Mouse (Mus musculus) macrophage (primary cell): ENCODE measurements around the gene Plekhb2. TPM values are rescaled to one million over a fixed set of nuclear protein-coding genes. Genes with fewer than 3 reads are reported as not detected.
A peak's percentile ranks its signal among the peaks of the same experiment; 100 is the strongest.

Experiments used
- H3K27ac ChIP-seq: fragments of 350-480 bp; formaldehyde crosslinking; 2 replicates; pipeline ENCODE4 v1.9.0; 2021
- H3K36me3 ChIP-seq: fragments of 350-480 bp; formaldehyde crosslinking; 2 replicates; pipeline ENCODE4 v1.9.0; 2021; ENCODE audit errors: inconsistent target
- H3K4me3 ChIP-seq: fragments of 350-480 bp; formaldehyde crosslinking; 2 replicates; pipeline ENCODE4 v1.9.0; 2021; ENCODE audit errors: inconsistent target
- H3K79me2 ChIP-seq: fragments of 350-480 bp; formaldehyde crosslinking; 2 replicates; pipeline ENCODE4 v1.9.0; 2021; ENCODE audit errors: inconsistent target
- WGBS: methylation state at CpG from one replicate; pipeline ENCODE4 v1.1.7; 2026; ENCODE audit warnings: inconsistent platforms; ENCODE audit not compliant: missing documents; 5-methylcytosine and 5-hydroxymethylcytosine counted together
- polyA plus RNA-seq: library from polyadenylated mRNA; stranded (reverse); fragments of 250-400 nt; gene quantifications from 3 replicates; pipeline ENCODE4 v1.2.4, GENCODE M21; 2018; ENCODE audit warnings: inconsistent platforms

The Plekhb2 gene
- polyA plus RNA-seq, 1 experiment from 2014 or later, result 93.5 TPM

DNA sequence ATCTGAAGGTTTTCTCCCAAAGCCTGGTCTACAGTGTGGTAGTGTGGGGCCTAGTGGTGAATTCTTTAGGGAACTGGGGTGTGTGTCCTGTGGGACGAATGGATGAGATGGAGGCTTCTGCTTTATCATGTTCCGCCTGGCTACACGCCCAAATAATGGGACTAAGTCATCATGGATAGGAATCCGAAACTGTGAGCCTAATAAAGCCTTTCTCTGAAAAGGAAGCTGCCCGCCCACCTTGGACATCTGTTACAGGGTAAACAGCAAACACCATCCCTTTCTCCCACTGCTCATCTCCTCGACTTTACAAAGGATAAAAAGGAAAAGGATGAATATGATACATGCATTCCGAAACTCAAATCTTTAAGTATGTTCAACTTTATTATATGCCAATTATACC is 27.8 kb upstream of the Plekhb2 start:
- H3K36me3 ChIP-seq, result peaks cover 46% of the 10 kb centered on the region
- H3K4me3 ChIP-seq, result no peak overlapping the region
- H3K79me2 ChIP-seq, result peaks cover 100% of the 10 kb centered on the region
- WGBS, result 97% methylated on average over 6 of the region's 7 CpGs
- H3K27ac ChIP-seq, result peak overlapping the region; percentile 7; the same call in 1 of the 2 replicates

DNA sequence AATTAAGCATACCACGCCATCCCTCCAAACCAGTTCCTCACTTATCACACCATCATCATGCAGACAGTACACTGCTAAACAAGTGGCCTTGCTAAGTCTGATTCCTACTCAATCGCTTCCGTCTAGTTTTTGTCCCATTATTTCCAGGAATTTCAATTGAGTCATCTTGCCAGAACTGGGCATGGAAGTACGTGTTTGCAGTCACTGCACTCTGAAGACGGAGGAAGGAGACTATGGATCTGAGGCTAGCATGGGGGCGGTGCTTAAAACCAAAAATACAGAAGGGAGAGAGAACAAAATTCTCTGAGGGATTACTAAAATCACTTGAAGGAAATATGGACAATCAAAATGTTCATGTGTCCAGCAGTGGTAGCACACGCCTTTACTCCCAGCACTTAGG is 27.0 kb upstream of the Plekhb2 start:
- peaks cover 100% of the 10 kb centered on the region for H3K79me2 ChIP-seq

DNA sequence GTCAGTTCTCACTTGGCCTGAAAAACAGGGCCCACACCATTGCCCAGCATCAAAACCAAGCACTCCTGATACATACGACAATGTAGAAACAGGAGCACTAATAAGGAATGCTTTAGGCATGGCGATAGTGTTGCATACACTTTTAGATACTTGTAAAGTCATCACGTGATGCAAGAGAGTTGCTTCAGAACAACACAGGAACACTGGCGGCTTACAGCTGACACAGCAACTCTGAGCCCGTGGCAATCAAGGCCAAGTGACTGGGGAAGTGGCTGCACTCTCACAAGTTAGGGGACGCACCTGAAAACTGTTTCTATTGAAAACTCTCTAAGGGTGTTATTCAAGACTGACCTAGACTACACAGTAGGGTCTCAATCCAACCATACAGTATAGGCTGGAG is 26.4 kb upstream of the Plekhb2 start:
- H3K36me3 ChIP-seq, result peaks cover 32% of the 10 kb centered on the region
- WGBS, result 33% methylated on average over 6 of the region's 6 CpGs
- H3K27ac ChIP-seq, result peak overlapping the region; percentile 63
- H3K79me2 ChIP-seq, result peaks cover 96% of the 10 kb centered on the region
- H3K4me3 ChIP-seq, result no peak overlapping the region

More for the DNA sequence above, 27.0 kb upstream of the Plekhb2 start:
- WGBS, result 92% methylated on average over 7 of the region's 7 CpGs
- H3K36me3 ChIP-seq, result peaks cover 39% of the 10 kb centered on the region
- H3K4me3 ChIP-seq, result no peak overlapping the region
- peak overlapping the region; percentile 63 for H3K27ac ChIP-seq

DNA sequence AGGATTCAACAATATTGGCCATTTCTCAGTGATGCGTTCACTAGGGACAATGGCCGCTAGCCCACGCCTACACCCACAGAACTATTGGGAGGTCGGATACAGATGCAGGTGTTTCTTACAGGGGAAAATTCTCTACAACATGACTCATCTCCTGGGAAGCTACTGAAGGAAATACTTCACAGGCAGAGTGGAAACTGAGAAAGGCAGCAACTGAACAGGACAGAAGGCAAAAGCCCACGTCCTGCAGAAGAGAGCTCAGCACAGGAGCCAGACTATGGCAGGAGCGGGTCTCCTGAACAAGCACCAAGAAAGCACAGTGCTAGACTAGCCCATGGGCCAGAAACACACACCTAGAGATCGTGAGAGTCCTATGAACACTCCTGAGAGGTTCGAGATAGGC is 25.6 kb upstream of the Plekhb2 start:
- Histone ChIP-seq H3K4me3 (no peak overlapping the region), H3K36me3 (peaks cover 24% of the 10 kb centered on the region), H3K79me2 (peaks cover 96% of the 10 kb centered on the region), H3K27ac (peak overlapping the region; percentile 33; the same call in 1 of the 2 replicates)
- WGBS, result 94% methylated on average over 8 of the region's 8 CpGs

DNA sequence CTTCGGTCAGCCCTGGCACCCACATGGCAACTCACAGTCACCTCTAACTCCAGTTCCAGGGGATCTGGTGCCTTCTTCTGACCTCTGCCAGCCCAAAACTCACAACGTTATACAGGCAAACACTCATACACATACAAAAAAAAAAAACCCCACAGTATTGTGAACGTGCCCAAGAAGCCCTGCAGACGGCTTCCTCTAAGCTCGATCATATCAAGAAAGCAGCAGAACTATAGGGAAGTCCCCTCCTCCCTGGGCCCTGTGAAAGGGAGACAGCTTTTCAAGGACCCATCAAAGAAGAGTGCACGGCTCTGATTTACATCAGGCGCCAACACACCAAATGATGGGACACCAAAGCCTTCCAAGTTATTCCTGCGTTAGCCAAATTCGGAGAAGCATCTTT is 23.9 kb upstream of the Plekhb2 start:
- WGBS, result 76% methylated on average over 9 of the region's 9 CpGs
- no peak overlapping the region for H3K4me3 ChIP-seq
- peaks cover 96% of the 10 kb centered on the region for H3K79me2 ChIP-seq
- H3K36me3 ChIP-seq, result peaks cover 11% of the 10 kb centered on the region; the same call in 1 of the 2 replicates
- no peak overlapping the region for H3K27ac ChIP-seq

DNA sequence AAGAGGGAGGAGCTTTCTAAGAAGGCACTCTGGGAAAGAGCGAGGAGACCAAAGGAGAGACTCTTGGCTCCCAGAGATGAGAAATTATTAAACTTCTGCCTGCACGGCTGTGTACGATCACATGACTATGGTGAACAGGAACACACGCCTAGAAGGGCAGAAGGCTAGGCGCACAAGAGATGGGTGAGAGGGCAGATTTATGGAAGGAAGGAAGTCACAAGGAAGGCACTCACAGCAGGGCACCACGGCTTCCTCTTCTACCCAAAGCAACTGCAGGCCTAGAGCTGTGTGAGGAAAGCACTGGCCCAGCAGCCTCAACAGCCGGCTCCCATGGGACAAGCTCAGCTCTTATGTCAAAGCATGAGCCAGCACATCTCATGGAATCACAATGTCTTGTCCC is 21.9 kb upstream of the Plekhb2 start:
- no peak overlapping the region for H3K4me3 ChIP-seq
- H3K79me2 ChIP-seq, result peaks cover 96% of the 10 kb centered on the region
- peaks cover 6% of the 10 kb centered on the region; the same call in 1 of the 2 replicates for H3K36me3 ChIP-seq
- H3K27ac ChIP-seq, result peak overlapping the region; percentile 73
- WGBS, result 22% methylated on average over 7 of the region's 7 CpGs

DNA sequence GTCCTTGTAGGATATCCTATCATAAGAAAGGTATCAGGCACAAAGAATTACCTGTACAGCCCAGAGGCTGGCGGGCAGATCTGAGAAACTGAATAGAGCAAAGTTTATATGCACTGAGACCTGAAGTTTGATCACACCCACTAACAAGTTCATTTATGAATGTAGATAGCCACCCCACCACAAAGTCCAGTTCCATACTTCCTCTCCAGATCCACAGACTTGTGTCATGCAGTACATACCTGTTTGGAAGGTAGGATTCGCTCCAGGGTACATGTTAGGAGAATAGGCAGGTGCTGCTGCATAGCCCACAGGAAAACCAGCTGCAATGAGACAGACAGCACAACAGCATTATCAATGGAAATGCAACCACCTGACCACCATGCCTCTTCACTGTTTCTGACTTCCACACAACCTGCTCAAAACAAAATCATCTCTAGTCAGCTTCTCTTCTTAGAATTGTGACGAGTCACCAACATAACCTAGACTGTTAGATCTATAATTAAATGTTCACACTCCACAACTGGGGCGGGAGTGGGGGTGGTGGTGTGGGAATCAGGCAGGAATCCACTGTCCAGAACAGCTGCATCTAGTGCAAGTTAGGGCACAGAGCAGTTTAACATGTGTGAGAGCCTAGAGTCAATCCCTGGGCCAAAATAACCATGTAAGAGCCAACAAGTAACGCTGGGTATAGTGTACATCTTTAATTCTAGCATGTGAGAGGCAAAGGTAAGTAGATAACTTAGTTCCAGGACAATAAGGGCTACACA is 21.1 kb upstream of the Plekhb2 start:
- Histone ChIP-seq H3K36me3 (peaks cover 6% of the 10 kb centered on the region; the same call in 1 of the 2 replicates), H3K27ac (peak overlapping the region; percentile 73)

DNA sequence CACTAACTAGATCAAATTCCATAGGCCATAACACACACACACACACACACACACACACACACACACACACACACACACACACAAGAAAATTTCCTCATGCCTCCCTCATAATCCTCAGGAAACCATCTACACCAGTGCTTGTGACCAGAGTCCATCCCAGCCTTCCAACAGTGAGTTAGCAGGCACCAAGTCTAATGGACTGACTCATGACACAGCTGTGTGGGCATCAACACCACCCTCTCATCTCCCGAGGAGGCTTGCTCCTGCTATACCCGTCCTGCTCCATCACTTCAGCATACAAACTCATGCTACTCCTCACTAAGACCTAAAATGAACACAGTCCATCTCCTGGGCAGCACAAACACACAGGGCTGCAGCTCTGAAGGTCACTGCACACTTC is 18.8 kb upstream of the Plekhb2 start:
- Histone ChIP-seq H3K4me3 (no peak overlapping the region), H3K27ac (peak overlapping the region; percentile 73), H3K36me3 (peaks cover 12% of the 10 kb centered on the region; the same call in 1 of the 2 replicates), H3K79me2 (peaks cover 96% of the 10 kb centered on the region)
- WGBS, result 83% methylated on average over 2 of the region's 2 CpGs

More for the DNA sequence above, 21.1 kb upstream of the Plekhb2 start:
- 95% methylated on average over 5 of the region's 5 CpGs for WGBS
- H3K79me2 ChIP-seq, result peaks cover 96% of the 10 kb centered on the region
- H3K4me3 ChIP-seq, result no peak overlapping the region

DNA sequence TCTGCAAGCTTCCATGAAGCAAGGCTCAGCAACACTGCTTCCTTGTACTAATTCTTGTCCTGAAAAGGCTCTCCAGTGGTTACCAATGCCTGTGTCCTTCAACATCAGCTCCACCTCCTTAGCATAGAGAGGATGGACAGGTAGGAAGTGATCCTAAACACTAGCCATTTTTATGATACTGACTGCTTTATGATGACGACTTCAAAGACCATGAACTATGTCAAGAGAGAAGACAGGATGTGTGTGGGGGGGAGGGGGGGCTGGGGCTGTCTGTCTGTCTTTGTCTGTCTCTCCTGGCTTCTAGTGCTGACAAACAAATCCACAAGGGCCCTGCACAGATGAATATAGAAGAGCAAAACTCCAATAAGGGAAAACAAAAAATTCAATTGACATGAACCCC is 18.4 kb upstream of the Plekhb2 start:
- Histone ChIP-seq H3K27ac (peak overlapping the region; percentile 73), H3K36me3 (peaks cover 12% of the 10 kb centered on the region; the same call in 1 of the 2 replicates), H3K79me2 (peaks cover 96% of the 10 kb centered on the region), H3K4me3 (no peak overlapping the region)
- 67% methylated on average over 1 of the region's 1 CpGs for WGBS

DNA sequence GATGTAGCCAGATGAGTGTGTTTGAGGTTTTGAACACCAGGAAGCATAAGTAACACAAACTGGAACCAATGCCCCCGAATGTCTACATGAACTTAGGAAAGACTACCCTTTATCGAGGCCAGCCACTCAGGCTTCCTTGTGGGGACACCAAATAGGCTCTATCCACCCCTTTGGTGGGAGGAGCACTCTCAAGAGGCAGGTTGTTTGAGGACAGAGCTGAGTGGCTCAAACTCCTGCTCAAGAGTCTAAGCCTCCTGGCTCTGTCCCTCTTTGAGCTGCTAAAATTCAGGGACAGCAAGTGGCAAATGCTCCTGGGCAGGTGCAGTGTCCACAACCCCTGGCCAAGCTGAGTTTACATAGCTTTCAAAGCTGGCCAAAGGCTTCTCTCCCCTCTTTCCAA is 14.9 kb upstream of the Plekhb2 start:
- H3K4me3 ChIP-seq, result no peak overlapping the region
- H3K27ac ChIP-seq, result no peak overlapping the region
- H3K79me2 ChIP-seq, result peaks cover 100% of the 10 kb centered on the region
- H3K36me3 ChIP-seq, result peaks cover 16% of the 10 kb centered on the region; the same call in 1 of the 2 replicates
- 23% methylated on average over 2 of the region's 2 CpGs for WGBS

DNA sequence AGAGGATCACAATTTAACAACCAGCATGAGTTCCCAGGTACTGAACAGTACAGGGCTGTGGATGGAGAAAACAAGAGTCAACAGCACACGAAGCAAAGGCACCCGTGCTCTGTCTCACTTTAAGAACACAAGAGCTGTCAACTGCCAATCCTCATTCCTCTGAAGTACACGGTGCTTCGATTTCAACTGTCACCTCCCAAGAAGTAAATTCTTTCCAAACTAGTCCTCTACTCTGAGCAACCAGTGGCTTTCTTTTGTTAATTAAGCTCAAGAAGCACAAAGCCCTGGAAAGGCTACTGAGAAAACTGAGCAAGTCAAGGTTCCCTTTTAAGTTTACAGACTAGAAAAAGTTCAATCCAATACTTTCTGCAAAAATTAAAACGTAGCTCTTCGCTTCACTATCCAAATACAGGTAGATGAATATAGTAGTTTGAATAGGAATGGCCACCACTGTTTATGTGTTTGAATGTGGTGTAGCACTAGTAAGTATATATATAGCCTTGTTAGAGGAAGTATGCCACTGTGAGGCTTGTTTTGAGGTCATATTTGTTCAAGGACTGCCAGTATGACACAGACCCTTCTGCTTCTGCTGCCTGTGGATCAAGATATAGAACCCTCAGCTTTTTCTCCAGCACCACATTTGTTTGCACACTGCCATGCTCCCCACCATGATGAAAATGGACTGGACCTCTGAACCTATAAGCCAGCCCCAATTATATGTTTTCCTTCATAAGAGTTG is 11.7 kb upstream of the Plekhb2 start:
- peak overlapping the region; percentile 70 for H3K27ac ChIP-seq
- no peak overlapping the region for H3K4me3 ChIP-seq
- peaks cover 16% of the 10 kb centered on the region; the same call in 1 of the 2 replicates for H3K36me3 ChIP-seq
- WGBS, result 60% methylated on average over 6 of the region's 6 CpGs
- peaks cover 94% of the 10 kb centered on the region for H3K79me2 ChIP-seq

DNA sequence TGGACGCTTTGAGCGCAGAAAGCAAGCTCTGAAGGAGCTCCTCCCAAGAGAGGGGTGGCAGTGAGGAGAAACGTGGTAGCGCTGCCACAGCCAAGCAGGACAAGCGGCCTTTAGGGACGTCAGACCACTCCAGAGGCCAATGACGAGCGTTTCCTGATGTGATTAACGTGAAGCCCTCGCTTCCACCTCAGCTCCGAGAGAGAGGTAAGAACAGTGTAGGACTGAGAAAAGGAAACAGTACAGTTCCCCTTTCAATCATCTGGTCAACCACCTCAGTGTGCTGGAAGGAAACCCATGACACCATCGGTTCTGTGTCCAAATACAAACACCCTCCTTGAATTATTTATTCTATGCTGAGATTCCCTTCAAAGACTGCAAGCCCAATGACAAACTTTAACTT is 10.5 kb upstream of the Plekhb2 start:
- 10% methylated on average over 12 of the region's 12 CpGs for WGBS
- Histone ChIP-seq H3K27ac (peak overlapping the region; percentile 70), H3K4me3 (no peak overlapping the region), H3K79me2 (peaks cover 82% of the 10 kb centered on the region), H3K36me3 (peaks cover 16% of the 10 kb centered on the region; the same call in 1 of the 2 replicates)

DNA sequence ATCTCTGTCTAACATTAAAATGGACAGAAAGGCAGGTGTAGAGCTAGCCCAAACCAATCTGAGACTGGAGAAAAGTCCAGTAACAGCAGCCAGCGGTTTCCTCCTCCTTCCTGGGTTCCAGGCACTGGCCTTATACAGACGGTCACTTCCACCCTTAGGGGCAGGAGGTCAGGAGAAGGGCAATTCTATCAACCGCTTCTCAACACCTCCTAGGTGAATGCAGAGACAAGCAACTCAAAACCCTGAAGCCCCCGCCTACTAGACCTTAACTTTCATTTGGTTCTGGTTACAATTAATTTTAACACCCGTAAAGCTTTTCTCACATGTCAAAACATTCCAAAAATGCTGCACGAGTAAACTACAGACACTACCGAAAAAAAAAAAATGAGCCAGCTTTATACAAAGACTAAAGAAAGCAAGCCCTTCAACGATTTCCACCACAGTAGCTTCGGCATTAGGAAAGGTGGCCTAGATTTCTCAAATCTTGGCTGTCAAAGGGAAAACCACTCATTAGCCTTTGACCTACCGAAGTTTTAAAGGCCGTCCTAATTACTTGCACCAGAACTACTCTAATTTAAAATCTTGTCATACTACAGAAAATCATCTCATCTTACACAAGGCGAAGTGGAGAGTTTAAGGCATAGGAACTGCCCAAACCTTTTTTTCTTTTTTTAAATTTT is 7.9 kb upstream of the Plekhb2 start:
- under 1% methylated on average over 12 of the region's 12 CpGs for WGBS
- H3K27ac ChIP-seq, result peak overlapping the region; percentile 69
- H3K4me3 ChIP-seq, result peak overlapping the region; percentile 73
- H3K79me2 ChIP-seq, result peaks cover 56% of the 10 kb centered on the region
- H3K36me3 ChIP-seq, result peaks cover 5% of the 10 kb centered on the region; the same call in 1 of the 2 replicates

DNA sequence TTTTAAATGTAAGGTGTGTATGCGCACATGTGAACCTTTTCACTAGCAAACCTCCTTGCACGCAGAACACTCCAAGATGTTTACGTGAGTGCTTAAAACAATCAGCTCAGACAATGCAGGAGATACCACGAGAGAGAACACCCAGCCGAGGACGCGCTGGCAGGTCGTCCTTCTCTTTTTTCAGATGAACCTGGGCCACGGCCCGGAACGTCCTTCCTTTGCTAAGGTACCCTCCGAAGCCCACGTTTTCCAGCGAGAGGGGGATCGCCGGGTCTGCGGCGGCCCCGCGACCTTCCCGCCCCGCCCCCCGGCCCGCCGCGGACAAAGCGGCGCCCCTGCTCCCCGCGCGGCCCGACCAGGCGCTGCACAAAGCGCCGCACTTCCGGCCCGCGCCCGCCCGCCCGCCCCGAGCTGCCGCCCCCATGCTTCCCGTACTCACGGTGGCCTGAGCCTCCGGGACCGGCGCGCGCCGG is 7.4 kb upstream of the Plekhb2 start:
- no peaks in the 10 kb centered on the region for H3K36me3 ChIP-seq
- H3K79me2 ChIP-seq, result peaks cover 51% of the 10 kb centered on the region
- H3K4me3 ChIP-seq, result peak overlapping the region; percentile 73
- peak overlapping the region; percentile 69 for H3K27ac ChIP-seq
- 1% methylated on average over 45 of the region's 51 CpGs for WGBS
